Mouse (Mus musculus): ENCODE measurements around the gene Cnn1. TPM values are rescaled to one million over a fixed set of nuclear protein-coding genes. Genes with fewer than 3 reads are reported as not detected.
A peak's percentile ranks its signal among the peaks of the same experiment; 100 is the strongest.

Cnn1 gene
- polyA plus RNA-seq, 1 experiment from 2014 or later, result 3.9 TPM

DNA sequence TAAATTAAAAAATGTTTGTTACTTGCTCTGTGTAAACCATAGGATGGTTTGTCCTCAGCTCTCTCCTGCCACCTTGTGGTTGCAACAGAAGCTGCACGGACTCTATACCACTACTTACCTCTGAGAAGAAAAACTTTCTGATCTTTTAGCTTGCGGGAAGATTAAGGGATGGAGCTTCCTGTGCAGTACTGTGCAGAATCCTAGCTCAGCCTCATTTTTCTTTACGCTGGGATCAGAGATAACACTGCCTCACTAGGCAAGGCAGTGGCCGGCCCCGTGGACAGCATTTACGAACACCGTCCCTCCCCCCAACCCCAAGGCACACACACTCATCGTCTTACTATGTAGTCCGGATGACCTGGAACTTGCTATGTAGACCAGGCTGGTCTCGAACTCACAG lies 56.6 kb downstream of the Cnn1 start:
- H3K4me1 ChIP-seq, result peaks cover 14% of the 10 kb centered on the region
- no peak overlapping the region for H3K27ac ChIP-seq
- WGBS, result 27% methylated on average over 10 of the region's 10 CpGs
- H3K36me3 ChIP-seq (replicated peaks), result peaks cover 8% of the 10 kb centered on the region; the same call in 1 of the 2 replicates
- H3K4me3 ChIP-seq (replicated peaks), result no peak overlapping the region
- peaks cover 3% of the 10 kb centered on the region for H3K27me3 ChIP-seq
- H3K9me3 ChIP-seq, result no peaks in the 10 kb centered on the region
- no peak overlapping the region for H3K9ac ChIP-seq
- ATAC-seq (ENCODE audit: low FRiP score), result no peak
- peak overlapping the region; percentile 76; the same call in 1 of the 2 replicates for H3K4me2 ChIP-seq

- Histone ChIP-seq H3K4me3 (replicated peaks) (peak within 1 kb of the TSS; percentile 63), H3K4me2 (peak within 1 kb of the TSS; percentile 76), H3K9ac (peak within 1 kb of the TSS; percentile 79), H3K9me3 (no peaks in the 10 kb centered on the region), H3K27me3 (peaks cover 3% of the 10 kb centered on the region), H3K4me1 (peaks cover 14% of the 10 kb centered on the region), H3K36me3 (replicated peaks) (peaks cover 8% of the 10 kb centered on the region; the same call in 1 of the 2 replicates), H3K27ac (peak within 1 kb of the TSS; percentile 79)
- under 1% methylated on average over 65 of the region's 65 CpGs for WGBS
- peak; percentile 99 for ATAC-seq (ENCODE audit: low FRiP score)
Measured at GRCm38 (mm10) chr9:22156497-22157245, 57.7 kb downstream of the Cnn1 start, which contains the start of gene Pigyl. Gene Pigyl (plus strand): TSS chr9:22156846.

DNA sequence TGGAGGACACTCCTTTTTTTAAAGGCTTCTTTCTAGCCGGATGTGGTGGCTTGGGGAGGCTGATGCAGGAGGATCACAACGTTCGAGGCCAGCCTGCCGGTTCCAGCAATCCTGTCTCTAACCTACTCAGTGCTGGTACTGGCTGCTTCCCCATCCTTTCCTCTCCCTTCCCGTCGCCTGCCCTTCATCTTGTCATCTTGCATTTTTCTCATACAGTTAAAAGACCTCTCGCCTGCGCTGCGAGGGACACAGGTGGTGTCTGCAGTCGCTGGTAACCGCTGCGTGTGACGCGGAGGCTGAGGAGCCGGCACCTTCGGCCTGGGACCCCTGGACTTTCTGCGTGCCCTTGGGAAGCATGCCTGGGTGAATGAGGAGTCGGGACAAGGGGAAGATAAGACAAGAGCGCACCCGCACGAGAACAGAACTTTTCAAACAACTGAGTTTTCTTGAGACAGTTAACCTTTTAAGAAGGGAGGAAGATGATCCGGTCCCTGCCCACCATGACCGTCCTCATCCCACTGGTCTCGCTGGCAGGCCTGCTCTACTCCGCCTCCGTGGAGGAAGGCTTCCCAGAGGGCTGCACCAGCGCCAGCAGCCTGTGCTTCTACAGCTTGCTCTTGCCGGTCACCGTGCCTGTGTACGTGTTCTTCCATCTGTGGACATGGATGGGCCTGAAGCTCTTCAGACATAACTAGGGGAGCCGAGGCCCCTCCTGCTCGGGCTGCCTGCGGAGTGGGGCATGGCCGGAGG lies 58.7 kb downstream of the Cnn1 start:
- Histone ChIP-seq H3K9me3 (no peaks in the 10 kb centered on the region), H3K9ac (peak overlapping the region; percentile 79), H3K36me3 (replicated peaks) (peaks cover 8% of the 10 kb centered on the region; the same call in 1 of the 2 replicates), H3K4me3 (replicated peaks) (peak overlapping the region; percentile 63), H3K27me3 (peaks cover 3% of the 10 kb centered on the region), H3K4me2 (peak overlapping the region; percentile 76), H3K4me1 (peaks cover 14% of the 10 kb centered on the region), H3K27ac (0 out of 2 replicates have a peak overlapping the region, but pooled peaks have one; percentile 79)
- 72% methylated on average over 34 of the region's 34 CpGs for WGBS
- no peak for ATAC-seq (ENCODE audit: low FRiP score)

Small RNAs within 50 kb of the gene (microRNA-seq; reads per million reads assigned to microRNA genes)
- not detected for gene Mir7084

Other genes with a start within 250 kb of the Cnn1 start
- gene Dock6, start 246.6 kb upstream of the Cnn1 start, polyA plus RNA-seq (2016; fragmentation: Nextera tagmentation; extraction: Ambion mirVana), result 17.5 and 18.9 TPM in 2 replicates
- gene Rab3d, start 181.0 kb upstream of the Cnn1 start, polyA plus RNA-seq (2016; fragmentation: Nextera tagmentation; extraction: Ambion mirVana), result 12.4 and 13.1 TPM in 2 replicates
- gene Ccdc159, start 171.7 kb upstream of the Cnn1 start, polyA plus RNA-seq (2016; fragmentation: Nextera tagmentation; extraction: Ambion mirVana), result 5.2 and 5.8 TPM in 2 replicates
- 32.9 and 33.3 TPM in 2 replicates for gene Tmem205, start 171.7 kb upstream of the Cnn1 start, polyA plus RNA-seq (2016; fragmentation: Nextera tagmentation; extraction: Ambion mirVana)
- 37.0 and 40.9 TPM in 2 replicates for gene Plppr2, start 162.2 kb upstream of the Cnn1 start, polyA plus RNA-seq (2016; fragmentation: Nextera tagmentation; extraction: Ambion mirVana)
- 7.4 and 9.5 TPM in 2 replicates for gene Swsap1, start 143.5 kb upstream of the Cnn1 start, polyA plus RNA-seq (2016; fragmentation: Nextera tagmentation; extraction: Ambion mirVana)
- gene Epor, start 135.7 kb upstream of the Cnn1 start, polyA plus RNA-seq (2016; fragmentation: Nextera tagmentation; extraction: Ambion mirVana), result 2.0 and 4.1 TPM in 2 replicates
- 2.1 and 3.4 TPM in 2 replicates for gene Rgl3, start 109.8 kb upstream of the Cnn1 start, polyA plus RNA-seq (2016; fragmentation: Nextera tagmentation; extraction: Ambion mirVana)
- 5.0 and 5.3 TPM in 2 replicates for gene Ccdc151, start 96.6 kb upstream of the Cnn1 start, polyA plus RNA-seq (2016; fragmentation: Nextera tagmentation; extraction: Ambion mirVana)
- gene Prkcsh, start 96.4 kb upstream of the Cnn1 start, polyA plus RNA-seq (2016; fragmentation: Nextera tagmentation; extraction: Ambion mirVana), result 88.5 and 95.0 TPM in 2 replicates
- gene Elavl3, start 47.2 kb upstream of the Cnn1 start, polyA plus RNA-seq (2016; fragmentation: Nextera tagmentation; extraction: Ambion mirVana), result 57.2 and 73.7 TPM in 2 replicates
- gene Gm49318, start 28.0 kb upstream of the Cnn1 start, polyA plus RNA-seq (2016; fragmentation: Nextera tagmentation; extraction: Ambion mirVana), result not detected in 2 replicates
- gene Zfp653, start 27.8 kb upstream of the Cnn1 start, polyA plus RNA-seq (2016; fragmentation: Nextera tagmentation; extraction: Ambion mirVana), result 15.8 and 16.4 TPM in 2 replicates
- 35.0 and 39.0 TPM in 2 replicates for gene Ecsit, start 13.8 kb upstream of the Cnn1 start, polyA plus RNA-seq (2016; fragmentation: Nextera tagmentation; extraction: Ambion mirVana)
- 178 and 186 TPM in 2 replicates for gene Elof1, start 18.0 kb downstream of the Cnn1 start, polyA plus RNA-seq (2016; fragmentation: Nextera tagmentation; extraction: Ambion mirVana)
- 3.6 and 6.6 TPM in 2 replicates for gene Acp5, start 36.5 kb downstream of the Cnn1 start, polyA plus RNA-seq (2016; fragmentation: Nextera tagmentation; extraction: Ambion mirVana)
- 63.2 and 65.8 TPM in 2 replicates for gene Pigyl, start 57.6 kb downstream of the Cnn1 start, polyA plus RNA-seq (2016; fragmentation: Nextera tagmentation; extraction: Ambion mirVana)
- 0.10 and 0.31 TPM in 2 replicates for gene Zfp872, start 88.9 kb downstream of the Cnn1 start, polyA plus RNA-seq (2016; fragmentation: Nextera tagmentation; extraction: Ambion mirVana)
- 10.1 and 11.3 TPM in 2 replicates for gene Zfp809, start 126.5 kb downstream of the Cnn1 start, polyA plus RNA-seq (2016; fragmentation: Nextera tagmentation; extraction: Ambion mirVana)
- gene Zfp599, start 160.7 kb downstream of the Cnn1 start, polyA plus RNA-seq (2016; fragmentation: Nextera tagmentation; extraction: Ambion mirVana), result 7.7 and 8.3 TPM in 2 replicates
- gene Zfp810, start 208.4 kb downstream of the Cnn1 start, polyA plus RNA-seq (2016; fragmentation: Nextera tagmentation; extraction: Ambion mirVana), result 35.7 and 36.8 TPM in 2 replicates